Mouse (Mus musculus) lung, embryonic 15.5 days (tissue): ENCODE measurements around the gene Ift81. TPM values are rescaled to one million over a fixed set of nuclear protein-coding genes. Genes with fewer than 3 reads are reported as not detected.
A peak's percentile ranks its signal among the peaks of the same experiment; 100 is the strongest.

Experiments
- ATAC-seq: fragments of 200-750 bp; cut with Nextera tagmentation; 2 replicates; pipeline ENCODE4 v1.8.0; 2017; ENCODE audit warnings: moderate number of reproducible peaks, borderline replicate concordance; ENCODE audit not compliant: low FRiP score, low TSS enrichment; ENCODE audit errors: extremely low read depth
- H3K27ac ChIP-seq: fragments of 300-500 bp; sonication (generic); 2 replicates; pipeline ENCODE4 v1.5.1; 2015; ENCODE audit warnings: moderate library complexity, mild to moderate bottlenecking, inconsistent platforms
- H3K27me3 ChIP-seq: fragments of 300-500 bp; sonication (generic); 2 replicates; pipeline ENCODE4 v1.6.1; 2015; ENCODE audit warnings: inconsistent platforms
- H3K36me3 ChIP-seq: fragments of 300-500 bp; sonication (generic); 2 replicates; pipeline ENCODE4 v1.6.1; 2015; ENCODE audit warnings: inconsistent platforms
- H3K4me1 ChIP-seq: fragments of 300-500 bp; sonication (generic); 2 replicates; pipeline ENCODE4 v1.6.1; 2015; ENCODE audit warnings: inconsistent platforms
- H3K4me2 ChIP-seq: fragments of 300-500 bp; sonication (generic); 2 replicates; pipeline ENCODE4 v1.6.1; 2015; ENCODE audit warnings: inconsistent platforms, mild to moderate bottlenecking, moderate library complexity
- H3K4me3 ChIP-seq: fragments of 300-500 bp; sonication (generic); 2 replicates; pipeline ENCODE4 v1.5.1; 2015; ENCODE audit warnings: mild to moderate bottlenecking, inconsistent platforms
- H3K9ac ChIP-seq: fragments of 300-500 bp; sonication (generic); 2 replicates; pipeline ENCODE4 v1.6.1; 2015; ENCODE audit warnings: inconsistent platforms
- H3K9me3 ChIP-seq: fragments of 300-500 bp; sonication (generic); 2 replicates; pipeline ENCODE4 v1.6.1; 2016; ENCODE audit warnings: inconsistent platforms
- WGBS: fragments of 180-500 bp; shearing (Covaris S2); methylation state at CpG from one replicate; pipeline ENCODE4 v1.1.7; 2015; 5-methylcytosine and 5-hydroxymethylcytosine counted together
- polyA plus RNA-seq: library from polyadenylated mRNA; unstranded; fragments of >200 nt; fragmentation: Nextera tagmentation; extraction: Ambion mirVana; gene quantifications from 2 replicates; pipeline ENCODE4 v1.2.1, GENCODE M21; 2015

Gene Ift81
- polyA plus RNA-seq, 1 experiment from 2014 or later: 37.3 TPM

DNA sequence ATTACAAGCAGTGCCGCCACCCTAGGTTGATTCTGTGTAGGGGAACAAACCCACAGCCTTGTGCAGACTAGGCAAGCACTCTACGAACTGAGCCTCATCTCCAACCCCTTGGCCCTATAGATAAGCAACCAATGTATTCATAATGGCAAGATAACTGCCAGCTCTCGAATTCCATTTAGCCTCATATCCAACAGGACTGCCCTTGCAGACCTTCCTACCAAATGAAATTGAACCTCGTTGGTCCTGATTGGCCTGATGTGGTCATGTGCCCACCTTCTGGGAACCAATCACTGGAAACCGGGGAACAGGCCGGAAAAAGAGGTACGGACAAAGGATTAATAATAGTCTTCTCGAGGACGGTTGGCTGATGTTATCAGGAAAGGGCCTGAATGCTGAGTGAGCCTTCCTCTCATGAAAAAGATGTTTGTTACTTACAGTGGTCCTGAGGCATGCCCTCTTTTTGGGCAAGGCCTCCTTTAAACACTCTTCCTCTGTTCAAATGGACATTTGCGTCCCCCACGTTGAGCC, 10.7 kb upstream of the Ift81 start:
- 79% methylated on average over 11 of the region's 11 CpGs for WGBS
- H3K4me3 ChIP-seq: no peak overlapping the region
- H3K4me2 ChIP-seq: no peak overlapping the region
- no peak for ATAC-seq
- H3K9ac ChIP-seq: no peak overlapping the region
- H3K36me3 ChIP-seq: no peaks in the 10 kb centered on the region
- H3K9me3 ChIP-seq: no peaks in the 10 kb centered on the region
- no peaks in the 10 kb centered on the region for H3K27me3 ChIP-seq
- H3K4me1 ChIP-seq: no peaks in the 10 kb centered on the region; the same call in none of the 2 replicates
- H3K27ac ChIP-seq: no peak overlapping the region

DNA sequence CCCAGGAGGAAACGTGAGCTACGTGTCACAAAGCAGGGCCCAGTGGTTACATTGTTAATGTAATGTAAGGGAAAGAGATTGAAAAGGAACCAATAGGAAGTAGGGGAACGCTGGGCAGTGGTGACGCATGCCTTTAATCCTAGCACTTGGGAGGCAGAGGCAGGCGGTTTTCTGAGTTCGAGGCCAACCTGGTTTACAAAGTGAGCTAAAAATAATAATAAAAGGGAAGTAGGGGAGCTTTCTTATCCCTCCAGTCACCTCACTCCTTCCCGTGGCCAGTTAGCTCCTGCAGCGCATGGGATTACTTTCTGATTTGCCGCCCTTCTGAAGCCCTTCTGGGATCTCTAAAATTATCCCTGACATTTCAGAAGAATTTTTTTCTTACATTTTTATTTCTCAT, 9.5 kb upstream of the Ift81 start:
- WGBS: 79% methylated on average over 9 of the region's 9 CpGs
- H3K27me3 ChIP-seq: no peaks in the 10 kb centered on the region
- no peaks in the 10 kb centered on the region; the same call in none of the 2 replicates for H3K4me1 ChIP-seq
- no peak overlapping the region for H3K27ac ChIP-seq
- no peak for ATAC-seq
- no peak overlapping the region for H3K9ac ChIP-seq
- no peak overlapping the region for H3K4me2 ChIP-seq
- H3K9me3 ChIP-seq: no peaks in the 10 kb centered on the region
- no peak overlapping the region for H3K4me3 ChIP-seq
- H3K36me3 ChIP-seq: no peaks in the 10 kb centered on the region

DNA sequence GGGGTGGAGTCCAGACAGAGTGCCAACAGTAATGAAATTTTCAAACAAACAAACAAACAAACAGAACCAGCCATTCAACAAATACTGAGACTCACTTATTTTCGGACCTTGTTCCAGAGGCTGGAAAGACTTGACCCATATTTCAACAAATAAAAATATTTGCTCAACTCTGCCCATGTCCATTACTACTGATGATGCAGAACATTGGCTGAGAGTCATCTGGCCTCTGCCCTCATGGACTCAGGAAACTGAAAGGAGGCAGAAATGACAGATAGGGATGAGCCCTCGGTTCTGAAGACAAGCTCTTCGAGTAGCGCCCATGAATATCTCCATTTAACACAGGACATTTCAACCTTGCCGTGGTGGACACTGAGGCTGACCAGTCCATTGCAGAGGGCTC, 8.2 kb upstream of the Ift81 start:
- WGBS: 83% methylated on average over 5 of the region's 5 CpGs
- Histone ChIP-seq H3K36me3 (no peaks in the 10 kb centered on the region), H3K4me2 (no peak overlapping the region), H3K4me3 (no peak overlapping the region), H3K27me3 (no peaks in the 10 kb centered on the region), H3K9ac (no peak overlapping the region), H3K27ac (peak overlapping the region; percentile 81), H3K9me3 (no peaks in the 10 kb centered on the region), H3K4me1 (no peaks in the 10 kb centered on the region; the same call in none of the 2 replicates)
- ATAC-seq: no peak

DNA sequence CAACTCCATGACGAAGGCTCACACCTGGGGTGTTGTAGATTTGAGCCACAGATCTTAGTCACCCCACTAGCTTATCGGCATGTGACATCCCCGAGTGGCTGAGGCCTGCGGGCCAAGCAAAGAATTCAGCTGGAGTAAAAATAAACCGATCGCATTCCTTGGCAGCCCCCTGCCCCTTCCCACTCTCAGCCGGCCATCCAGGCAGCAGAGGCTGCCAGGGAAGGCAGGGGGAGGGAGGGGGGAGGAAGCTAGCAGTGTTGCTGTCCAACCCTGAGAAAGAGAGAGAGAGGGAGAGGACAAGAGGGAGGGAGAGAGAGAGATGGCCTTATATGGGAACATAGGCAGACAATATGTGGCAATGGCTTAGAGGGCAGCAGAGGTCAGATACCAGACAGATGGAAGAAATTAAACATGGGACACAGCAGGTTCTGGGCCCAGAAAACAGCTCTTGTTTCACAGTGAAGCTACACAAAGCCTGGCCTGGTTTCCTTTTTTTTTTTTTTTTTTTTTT, 7.1 kb upstream of the Ift81 start:
- WGBS: 6% methylated on average over 7 of the region's 7 CpGs
- H3K4me2 ChIP-seq: no peak overlapping the region
- no peak overlapping the region for H3K4me3 ChIP-seq
- H3K4me1 ChIP-seq: no peaks in the 10 kb centered on the region; the same call in none of the 2 replicates
- H3K27ac ChIP-seq: peak overlapping the region; percentile 81
- H3K36me3 ChIP-seq: no peaks in the 10 kb centered on the region
- no peak overlapping the region for H3K9ac ChIP-seq
- H3K27me3 ChIP-seq: no peaks in the 10 kb centered on the region
- ATAC-seq: peak; percentile 94
- no peaks in the 10 kb centered on the region for H3K9me3 ChIP-seq

DNA sequence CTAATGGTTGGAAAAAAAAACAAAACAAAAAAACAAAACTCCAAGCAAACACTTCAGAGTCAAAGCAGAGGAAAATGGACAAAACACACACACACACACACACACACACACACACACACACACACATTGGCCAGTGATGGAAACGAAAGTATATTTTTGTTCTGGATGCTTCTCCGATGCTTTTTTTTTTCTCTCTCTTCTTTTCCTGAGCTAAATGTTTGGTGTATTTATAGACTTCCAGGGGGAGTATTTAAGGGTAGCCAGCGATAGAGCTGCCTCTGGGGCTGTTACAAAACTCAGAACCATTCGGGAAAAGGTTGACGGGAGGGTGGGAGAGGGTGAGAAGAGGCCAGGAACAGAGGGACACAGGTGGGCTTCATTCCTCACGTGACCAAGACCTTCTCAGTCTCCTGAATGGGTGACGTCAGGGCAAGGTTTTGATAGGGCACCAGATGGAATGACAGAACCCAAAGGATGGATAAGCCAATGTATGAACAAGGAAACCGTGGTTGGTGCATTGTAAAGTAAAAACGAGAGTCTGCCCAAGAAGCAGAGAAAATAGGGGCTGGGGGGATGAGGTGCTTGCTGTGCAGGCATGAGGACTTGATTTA, 5.5 kb upstream of the Ift81 start:
- no peak overlapping the region for H3K9ac ChIP-seq
- peak overlapping the region; percentile 81 for H3K27ac ChIP-seq
- no peaks in the 10 kb centered on the region for H3K36me3 ChIP-seq
- 74% methylated on average over 9 of the region's 9 CpGs for WGBS
- H3K27me3 ChIP-seq: no peaks in the 10 kb centered on the region
- no peaks in the 10 kb centered on the region for H3K9me3 ChIP-seq
- ATAC-seq: no peak
- H3K4me1 ChIP-seq: no peaks in the 10 kb centered on the region; the same call in none of the 2 replicates
- H3K4me2 ChIP-seq: no peak overlapping the region
- no peak overlapping the region for H3K4me3 ChIP-seq

DNA sequence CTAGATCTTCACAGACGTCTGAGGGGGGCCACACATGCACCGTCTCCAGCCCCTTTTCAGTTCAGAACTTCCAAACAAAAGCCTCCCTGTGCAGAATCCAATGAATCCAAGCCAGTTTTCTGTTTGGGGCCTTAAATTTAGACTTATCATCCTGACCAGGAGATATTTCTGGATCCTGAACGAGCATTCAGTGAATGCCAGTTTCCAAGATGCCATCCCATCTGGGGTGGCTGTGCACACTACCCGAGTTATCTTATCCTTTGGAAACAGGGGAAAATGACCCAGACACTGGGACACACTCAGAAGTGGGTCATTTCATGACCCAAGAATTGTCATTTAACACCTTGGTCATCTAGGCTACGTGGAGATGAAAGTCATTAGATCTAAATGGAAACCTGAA, 3.4 kb upstream of the Ift81 start:
- ATAC-seq: no peak
- no peak overlapping the region for H3K9ac ChIP-seq
- 69% methylated on average over 5 of the region's 5 CpGs for WGBS
- H3K4me1 ChIP-seq: peaks cover 13% of the 10 kb centered on the region
- H3K36me3 ChIP-seq: no peaks in the 10 kb centered on the region
- H3K9me3 ChIP-seq: no peaks in the 10 kb centered on the region
- no peaks in the 10 kb centered on the region for H3K27me3 ChIP-seq
- no peak overlapping the region for H3K4me3 ChIP-seq
- no peak overlapping the region for H3K4me2 ChIP-seq
- no peak overlapping the region for H3K27ac ChIP-seq

DNA sequence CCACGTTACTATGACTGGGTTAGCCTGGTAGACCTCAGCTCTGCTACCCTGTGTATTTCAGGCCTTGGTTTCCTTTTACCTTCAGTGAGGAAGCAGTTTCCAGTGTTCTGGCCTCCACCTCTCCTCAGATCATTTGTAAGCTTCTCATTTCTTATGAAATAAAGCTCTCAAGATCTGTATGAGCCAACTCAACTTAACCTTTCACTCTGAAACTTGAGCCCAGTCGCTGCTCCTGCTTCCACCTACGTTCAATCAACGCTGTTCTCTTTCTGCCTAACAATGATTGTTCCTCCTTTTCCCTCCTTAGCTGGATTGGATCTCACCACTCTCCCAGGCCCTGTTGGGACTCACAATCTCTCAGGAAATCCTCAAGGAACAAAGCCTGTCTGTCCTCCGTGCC, 2.7 kb downstream of the Ift81 start:
- 50% methylated on average over 5 of the region's 5 CpGs for WGBS
- H3K9ac ChIP-seq: no peak overlapping the region

DNA sequence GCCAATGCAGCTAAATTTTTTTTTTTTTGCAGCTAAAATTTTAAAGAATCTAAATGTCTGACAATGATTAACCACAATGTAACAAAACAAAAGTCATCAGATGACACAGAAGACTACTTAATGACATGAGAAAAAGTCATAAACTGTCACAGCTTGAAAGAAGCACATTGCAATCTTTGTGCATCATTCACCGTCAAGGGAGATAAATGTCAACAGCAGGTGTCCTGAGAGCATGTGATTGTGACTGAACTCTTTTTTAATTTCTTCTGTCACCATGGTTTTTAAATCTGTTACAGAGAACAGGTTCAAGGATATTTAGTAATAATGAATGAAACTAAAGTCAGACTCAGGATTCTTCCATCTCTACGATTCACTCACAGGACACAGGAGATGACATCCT, 9.4 kb downstream of the Ift81 start:
- no peak overlapping the region for H3K9ac ChIP-seq
- peaks cover 13% of the 10 kb centered on the region for H3K4me1 ChIP-seq
- peaks cover 36% of the 10 kb centered on the region for H3K36me3 ChIP-seq
- H3K27ac ChIP-seq: no peak overlapping the region
- no peaks in the 10 kb centered on the region for H3K27me3 ChIP-seq
- H3K4me3 ChIP-seq: no peak overlapping the region
- WGBS: 92% methylated on average over 2 of the region's 2 CpGs
- H3K4me2 ChIP-seq: no peak overlapping the region
- no peaks in the 10 kb centered on the region for H3K9me3 ChIP-seq
- no peak for ATAC-seq

More for the DNA sequence above, 2.7 kb downstream of the Ift81 start:
- no peaks in the 10 kb centered on the region for H3K9me3 ChIP-seq
- H3K36me3 ChIP-seq: peaks cover 11% of the 10 kb centered on the region; the same call in 1 of the 2 replicates
- H3K27ac ChIP-seq: peak overlapping the region; percentile 12
- no peak overlapping the region for H3K4me2 ChIP-seq
- H3K27me3 ChIP-seq: no peaks in the 10 kb centered on the region
- no peak for ATAC-seq
- no peak overlapping the region for H3K4me3 ChIP-seq
- H3K4me1 ChIP-seq: peaks cover 22% of the 10 kb centered on the region

DNA sequence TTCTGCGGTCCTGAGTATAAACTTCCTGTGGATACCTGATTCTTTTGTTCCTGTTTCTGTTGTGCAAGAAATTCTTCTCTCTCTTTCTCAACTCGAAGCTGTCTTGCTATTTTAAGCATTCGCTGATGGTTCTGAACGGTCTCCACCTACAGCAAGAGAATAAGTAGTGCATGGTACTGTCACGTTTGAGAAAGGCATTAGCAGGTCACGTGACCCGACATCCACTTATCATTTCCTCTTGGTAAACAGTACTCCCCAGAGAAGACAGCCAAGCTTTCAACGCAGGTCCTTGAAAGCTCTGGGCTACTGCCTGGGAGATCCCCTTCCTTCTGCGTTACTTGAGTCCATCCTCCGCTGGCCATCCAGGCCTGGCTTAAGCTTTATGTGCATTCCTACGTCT, 12.1 kb downstream of the Ift81 start:
- Histone ChIP-seq H3K9me3 (no peaks in the 10 kb centered on the region), H3K27ac (peak overlapping the region; percentile 70), H3K4me2 (peak overlapping the region; percentile 13; the same call in 1 of the 2 replicates), H3K36me3 (peaks cover 47% of the 10 kb centered on the region), H3K4me1 (peaks cover 13% of the 10 kb centered on the region), H3K4me3 (no peak overlapping the region), H3K27me3 (no peaks in the 10 kb centered on the region), H3K9ac (no peak overlapping the region)
- WGBS: 17% methylated on average over 11 of the region's 11 CpGs
- ATAC-seq: peak; percentile 62

DNA sequence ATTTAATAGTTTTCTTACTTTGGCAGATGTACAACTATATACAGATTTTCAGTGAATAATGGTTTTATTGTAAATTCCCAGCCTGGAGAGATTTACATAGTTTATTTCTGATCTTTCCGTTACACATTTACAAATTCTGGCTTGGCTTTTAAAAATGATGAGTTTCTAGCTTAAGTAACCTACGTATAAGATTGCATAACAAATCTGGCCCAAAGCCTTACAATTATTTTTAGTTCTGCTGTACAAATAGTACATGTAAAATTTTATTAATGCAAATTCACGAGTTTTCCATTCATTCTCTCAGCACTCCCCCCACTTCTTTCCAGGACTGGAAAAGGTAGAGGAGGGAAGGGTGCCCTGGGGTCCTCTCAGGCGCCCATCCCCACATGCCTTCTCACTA, 18.8 kb downstream of the Ift81 start:
- peaks cover 44% of the 10 kb centered on the region for H3K36me3 ChIP-seq
- no peak overlapping the region for H3K4me3 ChIP-seq
- no peak overlapping the region for H3K9ac ChIP-seq
- 60% methylated on average over 4 of the region's 4 CpGs for WGBS
- no peaks in the 10 kb centered on the region for H3K9me3 ChIP-seq
- no peak for ATAC-seq
- no peaks in the 10 kb centered on the region for H3K27me3 ChIP-seq
- no peaks in the 10 kb centered on the region for H3K4me1 ChIP-seq
- H3K27ac ChIP-seq: no peak overlapping the region
- H3K4me2 ChIP-seq: no peak overlapping the region

DNA sequence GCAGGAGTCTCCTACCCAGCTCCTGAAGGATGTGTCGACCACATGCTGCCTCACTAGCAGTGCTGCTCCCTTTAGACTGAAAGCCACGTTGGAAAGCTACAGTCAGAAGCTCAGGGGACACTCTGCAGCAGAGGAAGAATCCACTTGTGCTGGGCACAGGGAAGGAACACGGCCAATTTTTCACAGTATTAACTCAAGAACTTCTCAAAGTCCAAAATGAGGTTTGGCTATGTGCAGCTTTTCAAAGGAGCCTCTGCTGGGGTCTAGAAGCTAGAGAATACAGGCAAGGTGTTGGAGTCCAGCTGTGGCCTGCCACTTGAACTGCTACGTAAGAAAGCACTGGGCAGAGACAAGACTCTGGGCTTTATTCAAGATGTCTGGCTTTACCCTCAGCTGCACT, 24.4 kb downstream of the Ift81 start:
- WGBS: 83% methylated on average over 4 of the region's 4 CpGs
- no peak overlapping the region for H3K9ac ChIP-seq
- no peak for ATAC-seq
- no peak overlapping the region for H3K4me2 ChIP-seq
- no peak overlapping the region for H3K4me3 ChIP-seq
- H3K4me1 ChIP-seq: no peaks in the 10 kb centered on the region
- no peaks in the 10 kb centered on the region for H3K9me3 ChIP-seq
- H3K27me3 ChIP-seq: no peaks in the 10 kb centered on the region
- H3K36me3 ChIP-seq: peaks cover 20% of the 10 kb centered on the region
- H3K27ac ChIP-seq: no peak overlapping the region

DNA sequence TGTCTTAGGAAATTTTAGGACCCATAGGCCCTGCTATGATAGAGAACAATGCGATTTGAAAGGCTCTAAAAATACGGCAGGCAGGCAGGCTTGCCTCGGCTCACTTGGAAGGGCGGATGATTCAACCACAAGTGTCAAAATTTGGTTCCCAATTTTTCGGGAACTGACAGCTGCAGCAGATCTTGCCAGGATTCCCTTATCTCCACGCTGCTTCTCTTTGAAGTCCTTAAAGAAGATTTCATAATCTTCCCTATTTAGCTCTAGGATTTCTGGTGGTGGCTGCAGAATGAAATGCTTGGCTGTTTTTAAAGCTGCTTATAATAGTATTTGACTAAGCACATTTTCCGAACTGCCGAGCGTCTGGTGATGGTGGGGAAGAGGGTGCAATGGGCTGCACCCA, 28.8 kb downstream of the Ift81 start:
- H3K27ac ChIP-seq: no peak overlapping the region
- no peaks in the 10 kb centered on the region for H3K27me3 ChIP-seq

More for the DNA sequence above, 28.8 kb downstream of the Ift81 start:
- 63% methylated on average over 9 of the region's 9 CpGs for WGBS
- H3K9me3 ChIP-seq: no peaks in the 10 kb centered on the region
- no peak overlapping the region for H3K4me2 ChIP-seq
- H3K9ac ChIP-seq: no peak overlapping the region
- H3K4me1 ChIP-seq: no peaks in the 10 kb centered on the region
- H3K4me3 ChIP-seq: no peak overlapping the region
- H3K36me3 ChIP-seq: peaks cover 18% of the 10 kb centered on the region
- ATAC-seq: no peak
